Mouse (Mus musculus) heart, embryonic 15.5 days (tissue): ENCODE data around the gene Cuta. TPM values are rescaled to one million over a fixed set of nuclear protein-coding genes. Genes with fewer than 3 reads are reported as not detected.
"Not testable (repeated sequence)": the region's sequence is repeated elsewhere in the genome, so short reads cannot be mapped to it uniquely, and the experiment has no call there.

Source experiments
- ATAC-seq: fragments of 200-750 bp; cut with Nextera tagmentation; replicated peaks from 2 replicates; pipeline ENCODE4 v1.8.0; 2017; ENCODE audit warnings: low read depth, moderate TSS enrichment; ENCODE audit not compliant: insufficient number of reproducible peaks, insufficient read depth, low FRiP score
- H3K27ac ChIP-seq: fragments of 300-500 bp; sonication (generic); 2 replicates; pipeline ENCODE4 v1.5.1; 2015; ENCODE audit warnings: mild to moderate bottlenecking, inconsistent platforms
- H3K27me3 ChIP-seq: fragments of 300-500 bp; sonication (generic); 2 replicates; pipeline ENCODE4 v1.6.1; 2015; ENCODE audit warnings: inconsistent platforms
- H3K36me3 ChIP-seq: fragments of 300-500 bp; sonication (generic); 2 replicates; pipeline ENCODE4 v1.6.1; 2015; ENCODE audit warnings: mild to moderate bottlenecking, inconsistent platforms
- H3K4me1 ChIP-seq: fragments of 300-500 bp; sonication (generic); replicated peaks from 2 replicates; pipeline ENCODE4 v1.6.1; 2015; ENCODE audit warnings: inconsistent platforms
- H3K4me2 ChIP-seq: fragments of 300-500 bp; sonication (generic); 2 replicates; pipeline ENCODE4 v1.6.1; 2015; ENCODE audit warnings: inconsistent platforms, mild to moderate bottlenecking, moderate library complexity
- H3K4me3 ChIP-seq: fragments of 300-500 bp; sonication (generic); 2 replicates; pipeline ENCODE4 v1.5.1; 2015; ENCODE audit warnings: mild to moderate bottlenecking, inconsistent platforms
- H3K9ac ChIP-seq: fragments of 300-500 bp; sonication (generic); 2 replicates; pipeline ENCODE4 v1.6.1; 2015; ENCODE audit warnings: mild to moderate bottlenecking, inconsistent platforms
- H3K9me3 ChIP-seq: fragments of 300-500 bp; sonication (generic); replicated peaks from 2 replicates; pipeline ENCODE4 v1.6.1; 2016; ENCODE audit warnings: inconsistent platforms
- WGBS: fragments of 180-500 bp; shearing (Covaris S2); methylation state at CpG from one replicate; pipeline ENCODE4 v1.1.7; 2015; ENCODE audit warnings: mixed read lengths; 5-methylcytosine and 5-hydroxymethylcytosine counted together
- polyA plus RNA-seq: library from polyadenylated mRNA; unstranded; fragments of >200 nt; fragmentation: Nextera tagmentation; extraction: Ambion mirVana; gene quantifications from 2 replicates; pipeline ENCODE4 v1.2.1, GENCODE M21; 2015

The Cuta gene
- polyA plus RNA-seq, 1 experiment from 2014 or later: 160 TPM

DNA sequence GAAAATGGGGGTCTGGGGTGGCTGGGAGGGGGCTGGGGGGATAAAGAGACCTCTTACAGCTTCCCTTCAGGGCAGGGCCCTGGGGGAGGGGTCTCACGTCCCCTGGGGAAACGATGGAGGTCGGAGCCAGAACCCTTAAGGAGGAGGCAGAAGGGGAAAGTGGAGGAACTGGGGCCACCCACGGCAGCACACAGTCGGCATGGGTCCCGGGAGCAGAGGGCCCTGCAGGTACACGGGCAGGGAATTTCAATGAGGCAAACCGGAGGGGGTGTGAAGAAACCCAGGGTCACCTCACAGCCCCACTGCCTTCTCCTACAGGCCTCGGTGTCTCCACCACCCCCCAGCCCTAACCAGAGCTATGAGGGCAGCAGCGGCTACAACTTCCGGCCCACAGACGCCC, 2.9 kb downstream of the Cuta start:
- Histone ChIP-seq H3K27ac (no peak overlapping the region), H3K4me3 (no peak overlapping the region), H3K9ac (no peak overlapping the region), H3K4me2 (no peak overlapping the region), H3K27me3 (no peaks in the 10 kb centered on the region), H3K9me3 (no peaks in the 10 kb centered on the region), H3K4me1 (peaks cover 52% of the 10 kb centered on the region), H3K36me3 (peaks cover 31% of the 10 kb centered on the region)
- WGBS: 75% methylated on average over 12 of the region's 12 CpGs
- ATAC-seq: no peak

DNA sequence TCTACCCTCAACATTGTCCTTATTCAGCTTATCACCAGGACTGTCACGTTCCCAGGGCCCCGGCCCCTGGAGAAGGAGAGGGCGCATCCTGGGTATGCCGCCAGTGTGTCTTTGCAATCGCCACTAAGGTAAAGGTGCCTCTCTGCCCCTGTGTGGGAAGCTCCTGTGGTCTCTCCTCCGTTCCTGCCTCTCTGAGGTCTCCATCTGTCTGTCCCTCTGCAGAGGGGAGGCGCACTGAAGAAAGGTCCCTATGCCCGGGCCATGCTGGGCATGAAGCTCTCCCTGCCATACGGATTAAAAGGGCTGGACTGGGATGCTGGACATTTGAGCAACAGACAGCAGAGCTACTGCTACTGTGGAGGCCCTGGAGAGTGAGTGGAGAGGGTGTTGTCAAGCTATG, 4.3 kb downstream of the Cuta start:
- Histone ChIP-seq H3K27me3 (no peaks in the 10 kb centered on the region), H3K4me2 (no peak overlapping the region), H3K9me3 (no peaks in the 10 kb centered on the region), H3K9ac (no peak overlapping the region), H3K4me1 (peaks cover 40% of the 10 kb centered on the region), H3K27ac (no peak overlapping the region), H3K4me3 (no peak overlapping the region), H3K36me3 (peaks cover 36% of the 10 kb centered on the region)
- WGBS: 91% methylated on average over 9 of the region's 9 CpGs
- ATAC-seq: no peak

DNA sequence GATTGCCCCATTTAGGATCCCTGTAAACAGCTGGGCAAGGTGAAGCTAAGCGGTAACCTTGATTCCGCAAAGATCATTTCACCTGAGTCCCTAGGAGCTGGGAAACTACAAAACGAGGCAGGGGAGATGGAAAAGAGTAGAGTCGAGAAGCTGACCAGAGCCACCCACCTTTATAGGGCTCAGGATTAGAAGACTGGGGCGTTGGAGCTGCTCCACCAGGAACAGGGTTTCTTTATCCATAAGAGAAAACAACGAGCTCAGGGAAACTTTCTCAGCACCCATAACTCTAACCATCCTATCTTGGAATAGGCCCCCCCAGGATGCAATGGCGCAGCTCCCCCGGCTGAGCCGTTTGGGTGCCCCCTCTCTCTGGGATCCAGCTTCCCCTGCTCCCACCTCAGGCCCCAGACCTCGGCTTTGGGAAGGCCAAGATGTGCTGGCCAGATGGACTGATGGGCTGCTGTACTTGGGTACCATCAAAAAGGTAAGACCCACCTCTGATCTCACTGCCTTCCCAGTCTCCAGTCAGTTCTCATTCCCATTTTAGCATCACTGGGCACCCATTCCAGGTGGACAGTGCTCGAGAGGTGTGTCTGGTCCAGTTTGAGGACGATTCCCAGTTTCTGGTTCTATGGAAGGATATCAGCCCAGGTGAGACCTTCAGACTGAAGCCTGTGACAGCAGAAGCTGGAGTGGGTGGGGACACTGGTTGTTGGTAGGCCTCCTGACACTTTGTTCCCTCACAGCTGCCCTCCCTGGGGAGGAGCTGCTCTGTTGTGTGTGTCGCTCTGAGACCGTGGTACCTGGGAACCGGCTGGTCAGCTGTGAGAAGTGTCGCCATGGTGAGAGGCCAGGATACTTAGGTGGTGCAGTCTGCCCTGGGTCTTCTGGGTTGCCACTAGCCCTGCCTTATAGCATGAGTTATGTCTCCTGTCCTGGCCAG, 5.2 kb downstream of the Cuta start:
- Histone ChIP-seq H3K9ac (peak overlapping the region; percentile 82), H3K4me1 (peaks cover 37% of the 10 kb centered on the region), H3K4me3 (peak overlapping the region; percentile 71), H3K27me3 (no peaks in the 10 kb centered on the region), H3K4me2 (peak overlapping the region; percentile 92), H3K27ac (no peak overlapping the region), H3K36me3 (peaks cover 45% of the 10 kb centered on the region), H3K9me3 (no peaks in the 10 kb centered on the region)
- ATAC-seq: no peak
- 76% methylated on average over 16 of the region's 16 CpGs for WGBS

DNA sequence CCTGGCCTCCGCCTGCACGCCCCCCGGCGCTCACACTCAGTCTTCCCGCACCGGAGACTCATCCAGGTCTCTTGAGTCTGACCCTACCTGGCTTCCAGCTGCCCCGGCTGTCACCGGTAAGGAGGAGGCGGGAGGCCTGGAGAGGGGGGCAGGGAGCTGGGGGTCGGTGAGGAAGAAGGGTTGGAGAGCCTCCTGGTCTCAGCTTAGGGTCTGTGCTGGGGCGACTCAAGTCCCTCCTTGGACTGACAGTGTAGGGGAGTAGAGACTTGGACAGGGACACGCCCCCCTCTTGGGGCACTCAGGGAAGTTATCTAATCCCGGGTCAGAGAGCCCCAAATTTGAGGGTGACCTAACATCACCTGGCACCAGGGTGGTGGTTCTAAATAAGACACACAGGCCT, 6.0 kb downstream of the Cuta start:
- H3K9me3 ChIP-seq: no peaks in the 10 kb centered on the region
- peak overlapping the region; percentile 92 for H3K27ac ChIP-seq
- H3K9ac ChIP-seq: peak overlapping the region; percentile 82
- H3K4me1 ChIP-seq: peaks cover 32% of the 10 kb centered on the region
- no peaks in the 10 kb centered on the region for H3K27me3 ChIP-seq
- ATAC-seq: peak; percentile 20
- H3K4me2 ChIP-seq: peak overlapping the region; percentile 92
- peak overlapping the region; percentile 71 for H3K4me3 ChIP-seq
- H3K36me3 ChIP-seq: peaks cover 51% of the 10 kb centered on the region
- WGBS: 5% methylated on average over 13 of the region's 13 CpGs

DNA sequence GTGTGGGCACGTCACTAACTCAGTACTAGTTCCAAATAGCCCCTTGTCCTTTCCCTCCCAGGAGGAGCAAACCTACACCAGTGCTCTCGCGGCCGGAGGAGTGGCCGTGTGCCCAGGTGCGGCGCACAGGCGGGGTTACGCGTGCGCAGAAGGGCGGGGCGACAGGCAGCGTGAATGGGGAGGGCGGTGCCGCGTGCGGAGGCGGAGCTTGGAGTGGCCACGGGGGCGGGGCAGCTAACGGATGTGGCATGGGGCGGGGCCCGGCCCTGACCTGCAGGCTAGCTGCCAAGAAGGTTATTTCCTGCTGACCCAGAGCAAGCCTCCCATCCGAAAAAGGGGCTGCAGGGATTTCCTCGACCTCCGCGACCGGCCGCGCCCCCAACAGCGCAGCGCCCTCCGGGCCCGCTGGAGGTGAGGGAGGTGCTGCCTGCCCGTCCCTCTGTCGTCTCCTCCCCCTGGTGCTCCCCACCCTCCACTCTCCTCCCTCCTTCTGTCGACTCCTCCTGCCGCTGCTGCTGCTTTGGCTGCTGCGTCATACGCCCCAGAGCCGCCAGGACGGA, 6.5 kb downstream of the Cuta start, which contains the start of gene Phf1:
Phf1 (plus strand) TSS at position 214 of the 560 bp plus-strand sequence.
- peak within 1 kb of the TSS; percentile 82 for H3K9ac ChIP-seq
- WGBS: 0% methylated on average over 42 of the region's 43 CpGs
- peak within 1 kb of the TSS; percentile 71 for H3K4me3 ChIP-seq
- H3K9me3 ChIP-seq: no peaks in the 10 kb centered on the region
- peaks cover 51% of the 10 kb centered on the region for H3K36me3 ChIP-seq
- no peaks in the 10 kb centered on the region for H3K27me3 ChIP-seq
- peak within 1 kb of the TSS; percentile 92 for H3K27ac ChIP-seq
- H3K4me1 ChIP-seq: peaks cover 27% of the 10 kb centered on the region
- peak; percentile 86 for ATAC-seq
- H3K4me2 ChIP-seq: peak within 1 kb of the TSS; percentile 92

DNA sequence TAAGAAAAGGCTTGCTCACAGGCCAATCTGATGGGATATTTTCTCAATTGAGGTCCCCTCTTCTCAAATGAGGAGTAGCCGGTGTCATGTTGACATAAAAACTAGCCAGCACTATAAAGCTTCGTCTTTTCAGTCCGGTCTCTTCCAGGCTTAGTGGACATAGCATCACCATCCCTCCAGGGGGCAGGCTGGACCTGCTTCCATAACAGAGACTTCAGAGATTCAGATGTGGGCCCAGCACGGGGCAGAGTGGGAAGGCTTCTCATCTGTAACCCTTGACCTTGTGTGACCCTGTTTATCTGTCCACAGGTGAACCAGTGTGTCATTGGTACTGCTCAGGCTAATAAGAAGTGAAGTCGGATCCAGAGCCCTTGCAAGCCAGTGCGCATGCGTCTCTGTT, 7.6 kb downstream of the Cuta start:
- 66% methylated on average over 7 of the region's 7 CpGs for WGBS
- H3K9ac ChIP-seq, H3K27me3 ChIP-seq, H3K4me3 ChIP-seq, H3K4me2 ChIP-seq, H3K27ac ChIP-seq, ATAC-seq, H3K9me3 ChIP-seq: not testable (repeated sequence)
- Histone ChIP-seq H3K36me3 (peaks cover 51% of the 10 kb centered on the region), H3K4me1 (peaks cover 20% of the 10 kb centered on the region)

DNA sequence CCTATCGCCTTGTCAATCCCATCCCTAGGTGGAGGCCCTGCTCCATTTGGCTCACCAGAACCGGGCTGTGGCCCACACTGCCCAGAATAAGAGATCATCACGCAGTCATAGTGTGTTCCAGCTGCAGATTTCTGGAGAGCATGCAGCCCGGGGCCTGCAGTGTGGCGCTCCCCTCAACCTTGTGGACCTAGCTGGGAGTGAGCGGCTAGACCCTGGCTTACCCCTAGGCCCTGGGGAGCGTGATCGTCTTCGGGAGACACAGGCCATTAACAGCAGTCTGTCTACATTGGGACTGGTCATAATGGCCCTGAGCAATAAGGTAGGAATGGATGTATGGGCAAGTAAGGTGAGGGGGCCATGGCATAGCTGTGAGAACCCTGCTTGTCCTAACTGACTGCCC, 14.0 kb downstream of the Cuta start:
- H3K27ac ChIP-seq, ATAC-seq, H3K27me3 ChIP-seq, H3K4me2 ChIP-seq, H3K4me3 ChIP-seq, H3K9me3 ChIP-seq, H3K4me1 ChIP-seq, H3K9ac ChIP-seq: not testable (repeated sequence)
- H3K36me3 ChIP-seq: peaks cover 58% of the 10 kb centered on the region
- 93% methylated on average over 9 of the region's 9 CpGs for WGBS

DNA sequence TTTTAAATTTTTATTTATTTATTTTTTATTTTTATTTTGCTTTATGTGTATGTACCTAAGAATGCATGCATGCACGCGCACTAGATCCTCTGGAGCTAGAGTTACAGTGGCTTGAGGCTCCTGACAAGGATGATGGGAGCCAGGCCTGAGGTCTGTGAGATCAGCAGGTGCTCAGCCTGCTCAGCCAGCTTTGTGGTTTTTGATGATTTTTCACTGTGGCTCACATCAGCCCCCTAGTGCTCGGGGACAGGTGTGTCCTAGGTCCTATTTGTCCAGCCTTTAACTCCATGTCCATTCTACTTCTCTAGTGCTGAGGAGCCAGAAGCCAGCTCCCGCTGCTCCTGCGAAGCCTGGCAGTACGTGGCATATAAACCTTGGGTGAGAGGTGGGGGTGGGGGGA, 17.0 kb downstream of the Cuta start:
- H3K4me2 ChIP-seq, ATAC-seq, H3K4me3 ChIP-seq, H3K9me3 ChIP-seq, H3K27ac ChIP-seq, H3K9ac ChIP-seq, H3K27me3 ChIP-seq: not testable (repeated sequence)
- WGBS: 90% methylated on average over 6 of the region's 6 CpGs
- peaks cover 14% of the 10 kb centered on the region for H3K4me1 ChIP-seq
- peaks cover 38% of the 10 kb centered on the region for H3K36me3 ChIP-seq

DNA sequence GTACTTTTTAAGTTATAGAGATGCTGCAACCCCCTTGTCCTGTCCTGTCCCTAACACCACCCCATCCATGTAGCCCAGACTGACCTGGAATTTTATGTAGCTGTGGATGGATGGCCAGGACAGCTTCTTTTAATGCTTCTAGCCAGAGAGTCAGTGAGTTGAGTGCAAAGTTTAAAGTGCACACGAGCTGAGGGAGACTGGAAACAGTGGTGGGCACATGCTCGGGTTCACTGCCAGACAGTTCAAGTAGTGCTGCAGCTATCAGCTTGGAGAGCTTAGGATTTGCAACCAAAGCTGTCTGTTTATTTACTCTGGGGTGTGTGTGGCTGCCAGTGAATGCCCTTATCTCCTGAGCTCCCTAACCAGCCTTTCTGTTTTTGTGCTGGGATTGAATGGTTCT, 19.9 kb downstream of the Cuta start:
- WGBS: 46% methylated on average over 2 of the region's 2 CpGs
- H3K4me3 ChIP-seq, H3K9me3 ChIP-seq, H3K27ac ChIP-seq, H3K9ac ChIP-seq, ATAC-seq, H3K4me2 ChIP-seq, H3K27me3 ChIP-seq: not testable (repeated sequence)
- Histone ChIP-seq H3K36me3 (peaks cover 16% of the 10 kb centered on the region; the same call in 1 of the 2 replicates), H3K4me1 (peaks cover 14% of the 10 kb centered on the region)

DNA sequence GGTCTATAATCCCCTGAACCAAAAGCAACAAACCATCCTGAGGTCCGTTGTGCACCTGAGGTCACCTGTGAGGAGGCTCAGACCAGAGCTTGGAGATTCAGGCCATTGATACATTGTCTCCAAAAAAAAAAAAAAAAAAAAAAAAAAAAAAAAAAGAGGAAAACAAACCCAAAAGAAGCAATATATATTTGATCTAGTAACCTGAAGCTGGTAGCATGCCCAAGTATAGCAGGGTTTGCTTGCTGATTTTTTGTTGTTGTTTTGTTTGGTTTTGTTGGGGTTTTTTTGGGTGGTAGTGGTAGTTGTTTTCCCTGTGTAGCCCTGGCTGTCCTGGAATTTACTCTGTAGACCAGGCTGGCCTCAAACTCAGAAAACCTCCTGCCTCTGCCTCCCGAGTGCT, 21.0 kb downstream of the Cuta start:
- Histone ChIP-seq H3K4me3 (peak overlapping the region; percentile 67), H3K27me3 (no peaks in the 10 kb centered on the region), H3K36me3 (peaks cover 11% of the 10 kb centered on the region; the same call in 1 of the 2 replicates), H3K4me1 (peaks cover 14% of the 10 kb centered on the region), H3K9ac (no peak overlapping the region), H3K27ac (no peak overlapping the region), H3K9me3 (no peaks in the 10 kb centered on the region), H3K4me2 (peak overlapping the region; percentile 69)
- WGBS: 62% methylated on average over 2 of the region's 2 CpGs
- ATAC-seq: no peak

DNA sequence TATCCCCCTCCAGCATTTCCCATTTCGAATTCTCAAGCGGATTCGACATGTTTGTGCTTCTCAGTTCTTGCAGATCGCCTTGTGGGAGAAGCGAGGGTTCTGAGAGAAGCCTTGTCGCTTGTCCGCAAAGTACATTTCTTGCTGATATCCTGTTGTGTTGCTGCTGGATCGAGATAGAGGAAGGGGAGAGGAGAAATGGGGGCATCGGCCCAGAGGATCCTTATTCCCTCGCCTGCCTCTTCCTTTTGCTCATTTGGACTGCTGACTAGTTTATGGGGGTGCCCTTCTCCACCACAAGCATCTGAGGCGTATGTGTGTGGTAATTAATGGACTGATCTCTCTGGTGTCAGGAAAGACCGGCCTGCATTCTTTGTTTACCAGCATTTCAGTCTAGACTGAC, 21.8 kb downstream of the Cuta start:
- not testable (repeated sequence) for H3K27me3 ChIP-seq, H3K36me3 ChIP-seq, H3K9me3 ChIP-seq, ATAC-seq
- peak overlapping the region; percentile 66 for H3K9ac ChIP-seq
- peak overlapping the region; percentile 68 for H3K27ac ChIP-seq
- under 1% methylated on average over 12 of the region's 12 CpGs for WGBS
- H3K4me3 ChIP-seq: peak overlapping the region; percentile 67
- H3K4me1 ChIP-seq: peaks cover 14% of the 10 kb centered on the region
- peak overlapping the region; percentile 69 for H3K4me2 ChIP-seq
